Mouse (Mus musculus) liver, embryonic 14.5 days (tissue): ENCODE measurements around the gene Lamb3.

Source experiments
- CTCF ChIP-seq: IDR thresholded peaks from 2 replicates; pipeline ENCODE4 v1.5.1; 2016; ENCODE audit warnings: antibody characterized with exemption, low read depth, control low read depth
- EP300 ChIP-seq: IDR thresholded peaks from 2 replicates; pipeline ENCODE4 v1.6.1; 2016; ENCODE audit warnings: antibody characterized with exemption, low read depth

DNA sequence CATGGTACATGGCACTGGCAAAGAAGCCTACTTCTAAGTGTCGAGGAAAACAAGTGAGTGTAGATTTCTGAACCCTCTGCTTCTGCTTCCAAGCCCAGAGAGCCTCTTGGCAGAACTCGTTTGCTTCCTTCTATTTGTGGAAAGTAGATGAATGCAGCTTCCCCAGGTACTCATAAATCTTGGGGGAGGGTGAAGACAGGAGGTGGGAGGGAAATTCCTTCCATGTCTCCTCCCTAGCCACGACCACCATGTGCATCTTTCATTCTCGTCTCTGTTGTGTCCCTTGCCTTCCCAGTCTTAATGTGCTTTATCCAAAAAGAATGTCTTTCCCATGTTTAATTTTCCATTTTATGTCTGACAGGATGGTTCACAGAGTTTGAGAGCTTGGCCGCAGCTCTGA, 45.1 kb downstream of the Lamb3 start:
- no peak for TF ChIP-seq CTCF
- TF ChIP-seq EP300, result no peak
